ENCODE assay signal across 11 mouse cellular contexts in the genomic region with DNA sequence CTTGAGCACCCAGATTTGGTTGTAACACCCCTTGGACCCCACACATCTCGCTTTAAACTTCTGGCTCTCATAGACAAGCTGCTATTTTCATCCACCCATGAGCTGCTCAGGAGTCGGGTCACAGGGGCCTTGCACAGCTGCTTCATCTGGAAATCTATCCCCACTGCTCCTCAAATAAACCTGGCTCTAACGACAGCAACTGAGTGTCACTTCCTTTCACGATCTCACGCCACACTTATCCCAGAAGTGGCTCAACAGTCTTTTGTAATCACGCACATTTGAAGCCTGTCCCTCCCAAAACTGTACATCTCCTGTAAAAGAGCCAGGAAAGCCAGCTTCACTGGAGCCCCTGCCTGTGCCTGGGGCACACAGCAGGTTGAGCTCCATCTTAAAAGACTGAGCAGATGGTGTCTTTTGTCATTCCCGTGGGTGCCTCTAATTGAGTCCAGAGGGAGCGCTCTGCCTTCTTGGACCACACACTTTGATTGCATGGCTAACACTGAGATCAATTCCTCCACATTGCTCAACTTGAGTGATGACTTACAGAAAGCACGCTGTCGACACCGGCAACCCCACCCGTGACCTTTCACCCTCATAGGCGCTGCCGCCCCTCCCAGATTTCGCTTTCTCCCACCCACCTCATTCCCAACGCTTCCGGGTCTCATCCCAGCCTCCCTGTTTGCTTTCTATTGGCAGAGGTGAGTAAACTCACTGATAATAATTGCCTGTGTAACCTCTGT. TPM values are rescaled to one million over a fixed set of nuclear protein-coding genes. Genes with fewer than 3 reads are reported as not detected.
DNase-seq lines count a peak whose midpoint lies in the region; ATAC-seq lines count a peak whose summit lies in the region.
"Had no signal": no experiment of that assay in that cellular context is flagged by ENCODE, and none has a peak within 500 bp of the region (broad histone marks: within the 10 kb centered on the region; RNA-seq: fewer than 3 reads in every experiment).

No protein-coding gene starts in this region.

- H3K27ac ChIP-seq in hindbrain, embryonic 10.5 days = peak overlapping the region; percentile 45; the same call in 1 of the 2 replicates
- H3K27ac ChIP-seq in hindbrain, embryonic 12.5 days = no peak overlapping the region
- H3K27ac ChIP-seq: liver, embryonic 15.5 days had no signal

- ATAC-seq in hindbrain, embryonic 12.5 days (ENCODE audit: low FRiP score) = no peak
- peak; percentile 62 for ATAC-seq in megakaryocyte, adult 5-6 weeks (ENCODE audit: poor library complexity, severe bottlenecking)

- no peak overlapping the region for H3K4me3 ChIP-seq in hindbrain, embryonic 10.5 days
- no peak overlapping the region for H3K4me3 ChIP-seq in hindbrain, embryonic 12.5 days
- H3K4me3 ChIP-seq: liver, embryonic 15.5 days had no signal

- no peaks in the 10 kb centered on the region for H3K36me3 ChIP-seq in hindbrain, embryonic 10.5 days
- no peaks in the 10 kb centered on the region for H3K36me3 ChIP-seq in hindbrain, embryonic 12.5 days
- H3K36me3 ChIP-seq: liver, embryonic 15.5 days had no signal

- H3K9ac ChIP-seq in hindbrain, embryonic 12.5 days = no peak overlapping the region
- H3K9ac ChIP-seq: liver, embryonic 15.5 days had no signal

- H3K4me1 ChIP-seq in hindbrain, embryonic 10.5 days (replicated peaks) = peaks cover 27% of the 10 kb centered on the region
- H3K4me1 ChIP-seq in hindbrain, embryonic 12.5 days = peaks cover 8% of the 10 kb centered on the region

- peak; percentile 36 for DNase-seq in hindbrain, embryonic 10.5 days (ENCODE audit: low spot score)
- DNase-seq in 3134 (ENCODE audit: extremely low read depth, insufficient read length, low spot score) = peak; percentile 52
- DNase-seq in NIH3T3 (ENCODE audit: low read depth) = peak; percentile 58
- no peak for DNase-seq in thymus, postnatal 10 days (ENCODE audit: low spot score in 2 of 2)
- no peak for DNase-seq in right cerebral cortex, postnatal 14 days
- DNase-seq in cerebellum, adult 11-12 months = no peak
- DNase-seq: kidney, adult 11 months had no signal

- H3K27me3 ChIP-seq in hindbrain, embryonic 10.5 days (ENCODE audit: insufficient read depth, poor library complexity, severe bottlenecking) = peaks cover 44% of the 10 kb centered on the region
- peaks cover 28% of the 10 kb centered on the region for H3K27me3 ChIP-seq in hindbrain, embryonic 12.5 days
- H3K27me3 ChIP-seq: liver, embryonic 15.5 days had no signal

- WGBS in hindbrain, embryonic 10.5 days = 36% methylated on average over 17 of the region's 17 CpGs
- 33% methylated on average over 17 of the region's 17 CpGs for WGBS in hindbrain, embryonic 12.5 days

- H3K9me3 ChIP-seq in hindbrain, embryonic 10.5 days = no peaks in the 10 kb centered on the region
- no peaks in the 10 kb centered on the region for H3K9me3 ChIP-seq in hindbrain, embryonic 12.5 days (replicated peaks)
- H3K9me3 ChIP-seq: liver, embryonic 15.5 days had no signal

- H3K4me2 ChIP-seq in hindbrain, embryonic 12.5 days (replicated peaks) = no peak overlapping the region
- H3K4me2 ChIP-seq: liver, embryonic 15.5 days had no signal

RNA-seq across cellular contexts. Expression of a gene that starts 17.2 kb away (rescaled TPM):
- 0.61 and 0.64 TPM in 2 replicates for polyA plus RNA-seq in hindbrain, embryonic 10.5 days (2016; fragmentation: Nextera tagmentation; extraction: Ambion mirVana)
- polyA plus RNA-seq in hindbrain, embryonic 12.5 days (2016; fragmentation: Nextera tagmentation; extraction: Ambion mirVana) = 1.6 and 1.8 TPM in 2 replicates
- total RNA-seq in megakaryocyte, adult 5-6 weeks (2015) = not detected in 2 replicates
- not detected in 2 replicates for total RNA-seq in megakaryocyte, adult 5-6 weeks (2017)

RNA-seq across cellular contexts. Expression of a gene that starts 57.0 kb away (rescaled TPM):
- 0.12 TPM in 2 replicates for polyA plus RNA-seq in hindbrain, embryonic 10.5 days (2016; fragmentation: Nextera tagmentation; extraction: Ambion mirVana)
- not detected in 2 replicates for polyA plus RNA-seq in hindbrain, embryonic 12.5 days (2016; fragmentation: Nextera tagmentation; extraction: Ambion mirVana)
- total RNA-seq in megakaryocyte, adult 5-6 weeks (2015) = not detected in 2 replicates
- total RNA-seq in megakaryocyte, adult 5-6 weeks (2017) = not detected in 2 replicates
- total RNA-seq: left cerebral cortex, adult 18-20 months had no signal
- polyA plus RNA-seq: liver, embryonic 15.5 days had no signal

Comparison
In these comparisons a context has a peak if more than half of its experiments do, and no peak if none do; other contexts are left out.
1. DNase-seq: peak in hindbrain, embryonic 10.5 days (single experiment), 3134 (single experiment) and NIH3T3 (single experiment); none in thymus, postnatal 10 days (0 of 2), right cerebral cortex, postnatal 14 days (single experiment) and cerebellum, adult 11-12 months (single experiment).